Mouse (Mus musculus): ENCODE measurements at regions not wholly inside any gene's neighbourhood (a gene's known extent, or its start where the extent isn't known, plus 50 kb on each side); places are given as distances from the start of the nearest gene placed in this dataset.

DNA sequence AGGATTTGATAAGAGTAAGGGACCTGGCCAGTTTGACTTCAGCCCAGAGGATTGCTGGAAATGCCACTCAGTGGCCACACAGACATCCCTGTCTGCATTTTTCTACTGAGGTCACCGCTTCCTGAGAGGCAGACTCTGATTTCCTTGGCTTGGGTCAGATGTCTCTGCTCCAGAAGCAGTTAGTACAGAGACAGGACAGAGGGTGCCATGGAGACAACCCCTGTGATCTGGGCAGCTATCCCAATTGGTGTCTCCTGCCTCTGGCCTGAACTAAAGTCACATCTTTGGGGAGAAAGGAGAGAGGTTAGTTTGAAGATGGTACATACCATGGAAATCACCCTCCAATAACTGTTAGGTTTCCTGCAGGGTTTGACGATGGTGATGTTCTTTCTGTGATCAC, 165.2 kb upstream of the Adra1b start:
- Histone ChIP-seq H3K4me3 (ENCODE audit: low read depth, low read length) (no peak overlapping the region), H3K27me3 (replicated peaks; ENCODE audit: control insufficient read depth, insufficient read depth, low read length) (no peaks in the 10 kb centered on the region), H3K4me1 (replicated peaks; ENCODE audit: control insufficient read depth, insufficient read depth, low read length) (no peaks in the 10 kb centered on the region), H3K36me3 (ENCODE audit: control insufficient read depth, insufficient read depth, low read length) (no peaks in the 10 kb centered on the region), H3K9me3 (ENCODE audit: control insufficient read depth, low read length) (no peaks in the 10 kb centered on the region), H3K27ac (ENCODE audit: low read depth) (no peak overlapping the region), H3K9ac (ENCODE audit: low read length) (no peak overlapping the region), H3K4me2 (ENCODE audit: low read length) (no peak overlapping the region)
- no peak for DNase-seq (ENCODE audit: low spot score)
- ATAC-seq (replicated peaks; ENCODE audit: low FRiP score, low TSS enrichment, low read depth): no peak
- WGBS: 90% methylated on average over 2 of the region's 2 CpGs

DNA sequence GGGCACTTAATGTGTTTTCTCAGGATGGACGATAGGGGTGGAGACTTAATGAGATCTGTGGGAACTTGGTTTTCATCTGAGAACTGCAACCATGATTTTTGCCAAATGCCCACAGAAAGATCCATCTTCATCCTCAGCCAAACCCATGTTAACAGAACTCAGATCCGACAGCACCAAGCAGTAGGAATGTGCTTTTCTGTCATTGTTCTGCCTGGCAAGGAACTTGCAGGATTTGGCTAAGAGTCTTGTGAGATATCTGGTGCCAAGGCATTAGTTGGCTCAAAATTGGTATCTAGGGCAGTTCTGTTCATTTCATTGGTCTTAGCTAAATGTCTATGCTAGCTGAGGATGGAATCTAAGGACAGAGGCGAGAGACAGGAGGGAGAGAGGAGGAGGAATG, 182.7 kb upstream of the Adra1b start:
- ATAC-seq (replicated peaks; ENCODE audit: low FRiP score, low TSS enrichment, low read depth): no peak
- no peaks in the 10 kb centered on the region for H3K36me3 ChIP-seq (ENCODE audit: control insufficient read depth, insufficient read depth, low read length)
- no peak for DNase-seq (ENCODE audit: low spot score)
- no peaks in the 10 kb centered on the region for H3K4me1 ChIP-seq (replicated peaks; ENCODE audit: control insufficient read depth, insufficient read depth, low read length)
- WGBS: 78% methylated on average over 3 of the region's 3 CpGs
- H3K27ac ChIP-seq (ENCODE audit: low read depth): no peak overlapping the region
- H3K4me3 ChIP-seq (ENCODE audit: low read depth, low read length): no peak overlapping the region
- H3K27me3 ChIP-seq (replicated peaks; ENCODE audit: control insufficient read depth, insufficient read depth, low read length): no peaks in the 10 kb centered on the region
- no peak overlapping the region for H3K4me2 ChIP-seq (ENCODE audit: low read length)
- H3K9me3 ChIP-seq (ENCODE audit: control insufficient read depth, low read length): no peaks in the 10 kb centered on the region
- H3K9ac ChIP-seq (ENCODE audit: low read length): no peak overlapping the region

DNA sequence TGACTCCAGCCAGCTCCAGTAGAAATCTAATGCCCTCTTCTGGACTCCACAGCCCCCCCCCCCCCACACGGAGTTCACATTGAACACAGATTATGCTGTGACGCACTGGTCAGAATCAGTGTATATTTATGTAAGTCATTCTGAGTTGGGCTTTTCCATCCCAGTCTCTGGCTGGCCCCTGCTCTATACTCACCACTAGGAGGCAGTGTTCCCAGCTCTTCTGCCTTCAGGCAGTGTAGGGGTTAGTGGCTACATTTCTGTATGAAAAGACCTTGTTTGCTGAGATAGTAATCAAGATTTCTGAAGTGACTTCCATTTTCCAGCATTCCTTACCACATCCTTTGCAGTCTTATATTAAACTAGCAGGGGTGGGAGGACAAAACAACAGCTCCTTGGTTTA, 185.9 kb upstream of the Adra1b start:
- H3K4me3 ChIP-seq (ENCODE audit: low read depth, low read length): no peak overlapping the region
- no peak overlapping the region for H3K9ac ChIP-seq (ENCODE audit: low read length)
- WGBS: 46% methylated on average over 2 of the region's 2 CpGs
- H3K4me2 ChIP-seq (ENCODE audit: low read length): no peak overlapping the region
- H3K4me1 ChIP-seq (replicated peaks; ENCODE audit: control insufficient read depth, insufficient read depth, low read length): no peaks in the 10 kb centered on the region
- H3K27ac ChIP-seq (ENCODE audit: low read depth): no peak overlapping the region
- no peaks in the 10 kb centered on the region for H3K27me3 ChIP-seq (replicated peaks; ENCODE audit: control insufficient read depth, insufficient read depth, low read length)
- no peak for ATAC-seq (replicated peaks; ENCODE audit: low FRiP score, low TSS enrichment, low read depth)
- H3K9me3 ChIP-seq (ENCODE audit: control insufficient read depth, low read length): no peaks in the 10 kb centered on the region
- DNase-seq (ENCODE audit: low spot score): no peak
- H3K36me3 ChIP-seq (ENCODE audit: control insufficient read depth, insufficient read depth, low read length): no peaks in the 10 kb centered on the region

DNA sequence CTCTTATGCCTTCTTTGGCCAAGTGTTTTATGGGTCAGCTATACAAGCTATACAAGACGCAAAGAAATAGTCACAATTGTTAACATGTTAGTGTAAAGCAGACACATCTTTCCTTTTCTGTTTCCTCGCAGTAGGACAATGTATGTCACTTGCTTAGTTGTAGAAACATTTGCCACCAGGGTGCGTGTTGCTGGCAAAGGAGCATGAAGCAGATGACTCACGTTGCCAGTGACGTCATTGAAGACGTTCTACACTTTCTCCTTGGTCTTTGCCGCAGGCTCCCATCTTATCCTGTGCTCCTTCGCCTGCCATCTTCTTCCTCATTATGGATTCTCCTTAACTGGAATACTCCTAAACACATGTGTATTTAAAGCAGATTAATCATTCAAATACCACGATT, 188.5 kb upstream of the Adra1b start:
- no peaks in the 10 kb centered on the region for H3K27me3 ChIP-seq (replicated peaks; ENCODE audit: control insufficient read depth, insufficient read depth, low read length)
- no peaks in the 10 kb centered on the region for H3K9me3 ChIP-seq (ENCODE audit: control insufficient read depth, low read length)
- no peak for DNase-seq (ENCODE audit: low spot score)
- no peak for ATAC-seq (replicated peaks; ENCODE audit: low FRiP score, low TSS enrichment, low read depth)
- no peaks in the 10 kb centered on the region for H3K4me1 ChIP-seq (replicated peaks; ENCODE audit: control insufficient read depth, insufficient read depth, low read length)
- 88% methylated on average over 9 of the region's 9 CpGs for WGBS
- H3K4me2 ChIP-seq (ENCODE audit: low read length): no peak overlapping the region
- no peak overlapping the region for H3K4me3 ChIP-seq (ENCODE audit: low read depth, low read length)
- no peaks in the 10 kb centered on the region for H3K36me3 ChIP-seq (ENCODE audit: control insufficient read depth, insufficient read depth, low read length)
- H3K9ac ChIP-seq (ENCODE audit: low read length): no peak overlapping the region
- H3K27ac ChIP-seq (ENCODE audit: low read depth): no peak overlapping the region

DNA sequence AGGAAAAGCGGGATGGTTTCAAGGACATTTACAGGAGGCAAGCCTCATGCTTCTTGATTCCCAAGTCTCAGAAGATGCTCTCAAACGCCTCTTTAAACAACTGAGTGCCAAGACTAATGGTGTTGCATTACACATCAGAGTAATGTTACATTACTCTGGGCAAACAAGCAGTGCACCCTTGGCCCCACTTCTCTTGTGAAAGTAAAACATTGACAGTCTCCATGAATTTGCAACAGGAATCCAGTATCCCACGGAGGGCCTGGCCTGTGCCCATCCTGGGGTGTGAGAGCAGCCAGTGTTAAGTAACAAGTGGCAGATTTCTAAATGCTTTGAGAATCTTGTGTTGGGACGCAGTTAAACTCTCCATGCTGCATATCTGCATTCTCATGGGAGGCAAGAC, 194.3 kb upstream of the Adra1b start:
- H3K36me3 ChIP-seq (ENCODE audit: control insufficient read depth, insufficient read depth, low read length): no peaks in the 10 kb centered on the region
- 57% methylated on average over 4 of the region's 4 CpGs for WGBS
- no peak overlapping the region for H3K9ac ChIP-seq (ENCODE audit: low read length)
- no peaks in the 10 kb centered on the region for H3K4me1 ChIP-seq (replicated peaks; ENCODE audit: control insufficient read depth, insufficient read depth, low read length)
- H3K27me3 ChIP-seq (replicated peaks; ENCODE audit: control insufficient read depth, insufficient read depth, low read length): no peaks in the 10 kb centered on the region
- no peak for ATAC-seq (replicated peaks; ENCODE audit: low FRiP score, low TSS enrichment, low read depth)
- H3K4me2 ChIP-seq (ENCODE audit: low read length): no peak overlapping the region
- no peaks in the 10 kb centered on the region for H3K9me3 ChIP-seq (ENCODE audit: control insufficient read depth, low read length)
- no peak overlapping the region for H3K27ac ChIP-seq (ENCODE audit: low read depth)
- DNase-seq (ENCODE audit: low spot score): no peak
- no peak overlapping the region for H3K4me3 ChIP-seq (ENCODE audit: low read depth, low read length)

DNA sequence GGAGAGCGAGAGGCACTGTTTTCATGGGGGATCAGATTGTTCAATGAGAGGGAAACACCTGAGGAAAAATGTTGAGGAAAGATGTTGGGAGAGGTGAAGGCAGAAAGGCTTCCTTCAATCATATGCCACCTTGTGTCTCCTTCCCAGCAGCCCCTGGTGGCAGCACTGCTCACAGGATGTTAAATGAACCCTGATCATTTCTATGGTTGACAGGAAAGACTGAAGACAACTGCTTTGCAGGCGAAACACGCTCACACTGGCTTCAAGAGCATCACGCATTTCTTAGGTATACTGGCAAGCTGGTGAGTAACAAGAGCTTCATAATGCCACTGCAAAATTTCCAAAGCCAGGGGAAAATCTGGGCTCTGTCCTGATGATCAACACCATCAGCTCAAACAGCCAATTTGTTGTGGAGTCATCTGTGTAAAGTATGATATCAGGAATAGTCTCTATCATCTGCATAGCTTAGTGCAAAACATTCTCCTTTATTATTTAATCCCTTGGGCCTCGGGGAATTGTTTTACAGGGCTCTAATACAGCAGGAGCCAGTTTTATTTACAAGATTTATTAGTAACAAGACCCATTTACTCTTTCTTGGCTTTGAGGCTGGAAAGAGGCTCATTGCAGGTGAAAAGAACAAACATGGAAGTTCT, 202.3 kb upstream of the Adra1b start:
- H3K9me3 ChIP-seq (ENCODE audit: control insufficient read depth, low read length): no peaks in the 10 kb centered on the region
- no peak for DNase-seq (ENCODE audit: low spot score)
- no peaks in the 10 kb centered on the region for H3K27me3 ChIP-seq (replicated peaks; ENCODE audit: control insufficient read depth, insufficient read depth, low read length)
- no peak overlapping the region for H3K4me3 ChIP-seq (ENCODE audit: low read depth, low read length)
- no peak overlapping the region for H3K4me2 ChIP-seq (ENCODE audit: low read length)
- H3K36me3 ChIP-seq (ENCODE audit: control insufficient read depth, insufficient read depth, low read length): no peaks in the 10 kb centered on the region
- no peak overlapping the region for H3K27ac ChIP-seq (ENCODE audit: low read depth)
- H3K9ac ChIP-seq (ENCODE audit: low read length): no peak overlapping the region
- no peaks in the 10 kb centered on the region for H3K4me1 ChIP-seq (replicated peaks; ENCODE audit: control insufficient read depth, insufficient read depth, low read length)
- 73% methylated on average over 5 of the region's 5 CpGs for WGBS
- no peak for ATAC-seq (replicated peaks; ENCODE audit: low FRiP score, low TSS enrichment, low read depth)

DNA sequence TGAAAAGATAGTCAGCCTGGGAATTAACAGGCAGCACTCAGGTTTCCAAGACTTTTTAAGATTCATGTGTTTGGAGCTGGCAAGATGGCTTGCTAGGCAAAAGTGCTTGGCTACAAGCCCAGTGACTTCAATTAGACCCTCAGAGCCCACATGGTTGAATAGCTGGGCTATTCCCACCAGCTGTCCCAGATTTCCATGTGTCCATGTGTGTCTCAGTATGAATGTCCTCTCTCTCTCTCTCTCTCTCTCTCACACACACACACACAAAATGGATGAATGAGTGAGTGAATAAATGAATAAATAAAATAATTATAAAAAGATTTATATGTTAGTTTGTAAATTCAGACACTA, 202.8 kb upstream of the Adra1b start:
- ATAC-seq (replicated peaks; ENCODE audit: low FRiP score, low TSS enrichment, low read depth) (no peak), DNase-seq (ENCODE audit: low spot score) (no peak)
- Histone ChIP-seq H3K4me3 (ENCODE audit: low read depth, low read length) (no peak overlapping the region), H3K27me3 (replicated peaks; ENCODE audit: control insufficient read depth, insufficient read depth, low read length) (no peaks in the 10 kb centered on the region), H3K4me1 (replicated peaks; ENCODE audit: control insufficient read depth, insufficient read depth, low read length) (no peaks in the 10 kb centered on the region), H3K27ac (ENCODE audit: low read depth) (no peak overlapping the region), H3K4me2 (ENCODE audit: low read length) (no peak overlapping the region), H3K36me3 (ENCODE audit: control insufficient read depth, insufficient read depth, low read length) (no peaks in the 10 kb centered on the region), H3K9ac (ENCODE audit: low read length) (no peak overlapping the region), H3K9me3 (ENCODE audit: control insufficient read depth, low read length) (no peaks in the 10 kb centered on the region)

DNA sequence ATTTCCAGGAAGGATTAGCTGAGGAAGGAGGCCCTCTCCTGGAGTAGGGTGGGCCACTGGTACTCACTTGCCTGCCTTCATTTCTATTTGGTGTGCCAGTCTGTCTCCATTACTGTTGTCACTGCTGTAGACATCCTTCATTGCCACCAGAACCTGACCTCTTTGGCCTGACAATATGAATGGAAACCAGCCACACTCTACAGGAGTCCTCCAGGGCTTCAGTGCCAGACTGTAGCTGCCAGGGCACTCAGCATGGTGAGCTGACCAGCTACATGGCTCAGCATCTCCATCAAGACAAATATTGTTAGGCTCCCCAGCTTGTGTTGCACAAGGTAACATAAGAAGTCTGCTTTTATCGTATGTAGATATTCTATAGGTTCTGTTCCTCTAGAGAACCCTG, 205.2 kb upstream of the Adra1b start:
- DNase-seq (ENCODE audit: low spot score) (no peak), ATAC-seq (replicated peaks; ENCODE audit: low FRiP score, low TSS enrichment, low read depth) (no peak)
- 91% methylated on average over 1 of the region's 1 CpGs for WGBS
- no peaks in the 10 kb centered on the region for H3K36me3 ChIP-seq (ENCODE audit: control insufficient read depth, insufficient read depth, low read length)
- H3K9me3 ChIP-seq (ENCODE audit: control insufficient read depth, low read length): no peaks in the 10 kb centered on the region
- no peaks in the 10 kb centered on the region for H3K4me1 ChIP-seq (replicated peaks; ENCODE audit: control insufficient read depth, insufficient read depth, low read length)
- no peak overlapping the region for H3K4me3 ChIP-seq (ENCODE audit: low read depth, low read length)
- no peak overlapping the region for H3K9ac ChIP-seq (ENCODE audit: low read length)
- no peak overlapping the region for H3K27ac ChIP-seq (ENCODE audit: low read depth)
- no peak overlapping the region for H3K4me2 ChIP-seq (ENCODE audit: low read length)
- H3K27me3 ChIP-seq (replicated peaks; ENCODE audit: control insufficient read depth, insufficient read depth, low read length): no peaks in the 10 kb centered on the region

DNA sequence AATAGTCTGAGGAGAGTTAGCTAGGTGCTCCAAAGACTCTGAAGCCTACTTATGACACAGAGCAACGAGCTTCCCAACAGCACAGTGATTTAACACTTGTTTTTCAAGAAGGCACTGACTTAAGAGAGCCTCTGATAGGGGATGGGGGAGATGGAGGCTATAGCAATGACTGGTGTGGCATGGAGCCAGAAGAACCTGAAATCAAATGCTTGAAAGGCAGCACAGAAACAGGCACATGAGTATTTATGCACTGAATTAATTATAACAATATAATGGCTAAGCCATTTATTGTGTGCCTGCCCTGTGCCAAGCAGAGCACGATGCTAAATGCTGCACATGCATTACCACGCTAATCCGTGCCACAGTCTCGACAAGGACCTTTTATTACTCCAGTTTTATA, 210.5 kb upstream of the Adra1b start:
- 65% methylated on average over 5 of the region's 5 CpGs for WGBS
- no peak overlapping the region for H3K27ac ChIP-seq (ENCODE audit: low read depth)
- H3K4me2 ChIP-seq (ENCODE audit: low read length): no peak overlapping the region
- no peaks in the 10 kb centered on the region for H3K27me3 ChIP-seq (replicated peaks; ENCODE audit: control insufficient read depth, insufficient read depth, low read length)
- no peaks in the 10 kb centered on the region for H3K9me3 ChIP-seq (ENCODE audit: control insufficient read depth, low read length)
- no peak for DNase-seq (ENCODE audit: low spot score)
- no peak overlapping the region for H3K9ac ChIP-seq (ENCODE audit: low read length)
- H3K4me3 ChIP-seq (ENCODE audit: low read depth, low read length): no peak overlapping the region
- no peaks in the 10 kb centered on the region for H3K36me3 ChIP-seq (ENCODE audit: control insufficient read depth, insufficient read depth, low read length)
- ATAC-seq (replicated peaks; ENCODE audit: low FRiP score, low TSS enrichment, low read depth): no peak
- H3K4me1 ChIP-seq (replicated peaks; ENCODE audit: control insufficient read depth, insufficient read depth, low read length): no peaks in the 10 kb centered on the region
